Mouse (Mus musculus): ENCODE results near the gene 9530053A07Rik.

The 9530053A07Rik gene

GRCm38 (mm10) chr7:28175358-28175757 is 46.1 kb downstream of the 9530053A07Rik start:
- DNase-seq, result no peak

GRCm38 (mm10) chr7:28179228-28179627 is 50.0 kb downstream of the 9530053A07Rik start, which contains the start of gene Dyrk1b:
Gene Dyrk1b (plus strand): TSS chr7:28179469.
- peak; percentile 99 for DNase-seq

- DNase-seq, result peak; percentile 97
Observed at GRCm38 (mm10) chr7:28179741-28180377, 50.6 kb downstream of the 9530053A07Rik start.

- DNase-seq, result no peak
Observed at GRCm38 (mm10) chr7:28180890-28181289, 51.6 kb downstream of the 9530053A07Rik start.

- DNase-seq, result peak; percentile 32
Observed at GRCm38 (mm10) chr7:28181376-28181775, 52.1 kb downstream of the 9530053A07Rik start.

- peak; percentile 31 for DNase-seq
Observed at GRCm38 (mm10) chr7:28182320-28182719, 53.1 kb downstream of the 9530053A07Rik start.

GRCm38 (mm10) chr7:28185884-28186283 is 56.6 kb downstream of the 9530053A07Rik start:
- DNase-seq, result no peak

GRCm38 (mm10) chr7:28186631-28187030 is 57.4 kb downstream of the 9530053A07Rik start:
- DNase-seq, result no peak

GRCm38 (mm10) chr7:28191489-28191888 is 62.2 kb downstream of the 9530053A07Rik start:
- DNase-seq, result no peak

GRCm38 (mm10) chr7:28191903-28192302 is 62.6 kb downstream of the 9530053A07Rik start:
- DNase-seq, result no peak

GRCm38 (mm10) chr7:28195414-28196098 is 66.3 kb downstream of the 9530053A07Rik start:
- DNase-seq, result no peak

GRCm38 (mm10) chr7:28196528-28196927 is 67.3 kb downstream of the 9530053A07Rik start:
- DNase-seq, result no peak

GRCm38 (mm10) chr7:28199054-28199453 is 69.8 kb downstream of the 9530053A07Rik start:
- DNase-seq, result no peak

- DNase-seq, result peak; percentile 70
Observed at GRCm38 (mm10) chr7:28203207-28204108, 74.2 kb downstream of the 9530053A07Rik start.

- DNase-seq, result peak; percentile 57
Observed at GRCm38 (mm10) chr7:28206044-28206600, 76.9 kb downstream of the 9530053A07Rik start.

- DNase-seq, result no peak
Observed at GRCm38 (mm10) chr7:28208396-28208987, 79.2 kb downstream of the 9530053A07Rik start.

- peak; percentile 81 for DNase-seq
Observed at GRCm38 (mm10) chr7:28208988-28209508, 79.8 kb downstream of the 9530053A07Rik start.

- DNase-seq, result no peak
Observed at GRCm38 (mm10) chr7:28210731-28211130, 81.5 kb downstream of the 9530053A07Rik start.

GRCm38 (mm10) chr7:28214142-28214541 is 84.9 kb downstream of the 9530053A07Rik start:
- DNase-seq, result peak; percentile 83
